Mouse (Mus musculus) testis, postnatal 14 days (tissue): ENCODE results near the gene Klrg2.
"Not testable (repeated sequence)": the region's sequence is repeated elsewhere in the genome, so short reads cannot be mapped to it uniquely, and the experiment has no call there.

Source experiments
- DNase-seq: peaks from one replicate; pipeline ENCODE4 v3.0.0; 2021; ENCODE audit warnings: low spot score

Klrg2 gene

DNA sequence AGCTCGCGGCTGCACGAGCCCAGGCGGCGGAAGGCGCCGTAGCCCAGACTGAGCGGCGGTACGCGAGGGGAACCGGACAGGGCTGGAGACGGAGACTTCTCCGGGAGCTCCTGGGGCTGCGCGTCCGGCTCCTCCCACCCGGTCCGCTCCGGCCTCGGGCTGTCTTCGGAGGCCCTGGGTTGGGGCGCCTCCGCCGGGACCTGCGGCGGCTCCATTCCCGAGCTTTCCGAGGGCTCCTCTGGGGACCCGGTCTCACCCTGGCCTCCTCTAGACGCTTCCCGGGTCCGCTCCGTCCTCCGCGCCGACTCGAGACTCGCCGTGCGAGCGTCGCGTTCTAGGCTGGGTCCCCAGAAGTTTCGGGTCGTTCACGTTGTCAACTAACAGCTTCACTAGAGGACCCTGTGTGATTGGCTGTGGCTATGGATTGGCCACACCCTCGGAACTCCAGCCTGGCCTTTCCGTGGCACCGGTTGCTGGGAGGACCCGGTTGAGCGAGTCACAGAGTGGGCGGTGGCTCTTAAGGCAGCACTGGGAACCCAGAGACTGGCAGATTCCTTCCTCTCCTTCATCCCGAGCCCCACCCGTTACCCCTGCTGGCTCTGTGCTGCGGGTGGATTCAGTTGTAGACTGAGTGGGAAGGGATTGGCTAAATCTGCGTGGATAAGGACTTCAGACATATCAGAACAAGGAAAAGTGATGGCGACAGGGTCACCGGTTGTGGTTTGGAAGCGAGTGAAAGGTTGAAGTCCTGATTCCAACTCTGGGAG is at the start of gene Klrg2:
Gene Klrg2, minus strand, starts transcription at position 391 of the 767 bp plus-strand sequence.
- peak; percentile 65 for DNase-seq

DNA sequence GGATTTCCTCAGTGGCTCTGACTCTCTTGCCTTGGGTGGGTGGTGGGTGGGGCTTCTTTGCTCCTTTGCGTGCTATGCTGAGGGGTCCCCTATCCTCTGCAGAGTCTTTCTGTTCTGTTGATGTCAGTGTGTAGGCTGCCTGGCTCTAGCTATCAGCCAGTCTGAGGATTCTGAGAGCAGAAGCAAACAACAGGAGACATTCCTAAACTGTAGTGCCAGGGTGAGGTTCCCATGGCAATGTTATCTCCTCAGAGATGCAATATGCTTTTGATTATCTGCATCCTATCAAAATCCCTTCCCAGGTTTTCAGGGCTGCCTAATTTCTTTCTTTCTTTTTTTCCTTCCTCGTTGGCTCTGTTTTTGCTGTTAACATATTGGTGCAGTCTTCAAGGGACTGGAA is 45.5 kb upstream of the Klrg2 start:
- no peak for DNase-seq

DNA sequence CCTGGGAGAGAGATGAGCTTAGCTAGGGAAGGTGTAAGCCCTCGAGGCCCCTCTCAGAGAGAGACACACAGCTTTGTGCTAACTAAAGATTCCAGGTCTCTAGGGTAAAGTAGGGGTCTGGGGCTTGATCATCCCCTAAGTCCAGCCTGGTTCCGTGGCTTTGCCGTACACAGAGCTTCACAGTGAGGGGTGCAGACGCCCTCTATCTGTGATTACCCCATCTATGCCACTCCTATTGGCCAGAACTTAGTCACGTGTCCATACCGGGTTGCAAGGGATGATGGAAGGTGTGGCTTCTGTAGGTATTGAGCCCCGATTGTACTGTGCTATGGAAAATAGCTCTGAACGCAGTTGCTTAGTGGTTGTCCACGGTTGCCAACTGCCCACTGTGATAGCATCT is 40.6 kb upstream of the Klrg2 start:
- no peak for DNase-seq

DNA sequence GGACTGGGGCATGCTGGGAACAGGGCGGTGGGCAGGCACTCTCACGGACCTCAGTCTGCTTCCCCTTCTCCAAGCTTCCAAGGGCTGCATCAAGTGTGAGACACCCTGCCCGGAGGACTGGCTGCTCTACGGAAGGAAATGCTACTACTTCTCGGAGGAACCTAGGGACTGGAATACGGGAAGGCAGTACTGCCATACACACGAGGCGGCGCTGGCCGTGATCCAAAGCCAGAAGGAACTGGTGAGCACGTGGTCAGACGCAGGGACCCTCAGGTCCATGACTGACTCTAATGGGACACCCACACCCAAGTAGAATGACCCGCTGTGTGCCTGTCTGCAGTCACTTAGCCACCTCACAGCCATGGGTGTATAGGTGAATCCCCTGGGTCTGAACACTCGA is 39.7 kb upstream of the Klrg2 start:
- DNase-seq, result no peak

DNA sequence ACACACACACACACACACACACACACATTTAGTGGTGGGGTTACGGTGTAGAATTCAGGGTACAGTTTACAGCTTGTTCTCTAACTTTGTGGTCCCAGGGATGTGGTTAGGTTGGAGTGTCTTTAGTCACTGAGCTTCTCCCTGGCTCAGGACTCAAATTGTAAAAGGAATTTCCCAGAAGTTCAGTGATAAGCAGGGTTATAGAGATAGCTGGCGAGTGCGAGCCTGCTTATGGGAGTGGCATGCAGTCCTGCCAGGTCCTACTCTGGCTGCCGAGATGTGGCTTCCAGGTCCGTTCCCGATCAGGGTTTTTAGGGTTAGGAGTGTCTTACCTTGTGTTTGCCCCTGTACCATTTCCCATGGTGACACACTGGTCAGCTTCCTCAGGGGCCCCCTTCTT is 39.2 kb upstream of the Klrg2 start:
- DNase-seq, result no peak

DNA sequence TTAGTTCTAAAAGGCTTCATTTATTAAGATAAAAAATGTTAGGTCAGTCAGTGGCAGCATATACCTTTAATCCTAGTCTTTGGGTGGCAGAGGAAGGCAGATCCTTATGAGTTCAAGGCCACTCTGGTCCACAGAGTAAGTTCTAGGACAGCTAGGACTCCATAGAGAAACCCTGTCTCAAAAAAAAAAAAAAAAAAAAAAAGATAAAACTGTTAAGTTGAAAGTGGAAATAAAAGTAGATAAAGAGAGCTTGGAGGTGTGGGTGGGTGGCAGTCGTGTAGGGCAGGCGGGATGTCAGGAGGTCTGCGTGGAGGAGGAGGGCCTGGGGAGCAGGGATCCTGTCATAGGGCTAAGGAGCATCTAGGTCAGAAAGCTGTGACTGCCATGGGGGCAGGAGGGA is 35.0 kb upstream of the Klrg2 start:
- no peak for DNase-seq

DNA sequence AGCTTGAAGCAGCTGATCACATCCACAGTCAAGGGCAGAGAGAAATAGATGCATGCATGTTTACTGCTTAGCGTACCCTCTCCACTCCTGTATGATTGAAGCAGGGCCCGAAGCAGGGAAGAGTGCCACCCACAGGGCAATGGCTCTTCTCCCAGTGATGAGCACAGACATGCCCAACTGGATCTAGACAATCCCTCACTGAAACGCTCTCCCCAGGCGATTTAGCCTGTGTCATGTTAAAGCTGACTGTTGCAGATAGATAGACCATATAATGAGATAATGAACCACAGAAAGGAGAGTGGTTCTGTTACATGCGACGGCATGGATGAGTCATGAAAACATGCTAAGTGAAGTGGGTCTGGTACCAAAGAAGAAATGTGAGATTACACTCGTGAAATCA is 34.2 kb upstream of the Klrg2 start:
- DNase-seq, result no peak

DNA sequence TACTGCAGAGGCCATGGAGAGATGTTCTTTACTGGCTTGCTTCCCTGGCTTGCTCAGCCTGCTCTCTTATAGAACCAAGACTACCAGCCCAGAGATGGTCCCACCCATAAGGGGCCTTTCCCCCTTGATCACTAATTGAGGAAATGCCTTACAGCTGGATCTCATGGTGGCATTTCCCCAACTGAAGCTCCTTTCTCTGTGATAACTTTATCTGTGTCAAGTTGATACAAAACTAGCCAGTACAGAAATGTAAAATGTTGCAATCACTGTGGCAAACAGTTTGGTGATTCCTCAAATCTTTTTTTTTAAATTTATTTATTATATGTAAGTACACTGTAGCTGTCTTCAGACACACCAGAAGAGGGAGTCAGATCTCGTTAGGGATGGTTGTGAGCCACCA is 33.4 kb upstream of the Klrg2 start:
- not testable (repeated sequence) for DNase-seq

DNA sequence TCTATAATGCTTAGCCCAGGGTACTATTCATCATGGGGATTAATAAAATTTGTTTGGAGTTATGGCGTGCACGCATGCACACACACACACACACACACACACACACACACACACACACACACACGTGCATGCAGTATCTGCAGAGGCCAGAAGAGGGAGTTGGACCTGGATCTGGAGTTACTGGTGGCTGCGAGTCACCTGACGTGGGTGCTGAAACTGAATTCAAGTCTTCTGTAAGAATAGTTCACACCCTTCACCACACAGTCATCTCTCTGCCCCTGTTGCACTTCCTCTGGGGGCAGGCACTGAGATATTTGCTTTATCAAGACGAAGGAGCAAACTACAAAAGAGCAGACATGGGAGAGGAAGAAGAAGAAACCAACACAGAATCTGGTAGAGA is 32.5 kb upstream of the Klrg2 start:
- DNase-seq, result no peak

DNA sequence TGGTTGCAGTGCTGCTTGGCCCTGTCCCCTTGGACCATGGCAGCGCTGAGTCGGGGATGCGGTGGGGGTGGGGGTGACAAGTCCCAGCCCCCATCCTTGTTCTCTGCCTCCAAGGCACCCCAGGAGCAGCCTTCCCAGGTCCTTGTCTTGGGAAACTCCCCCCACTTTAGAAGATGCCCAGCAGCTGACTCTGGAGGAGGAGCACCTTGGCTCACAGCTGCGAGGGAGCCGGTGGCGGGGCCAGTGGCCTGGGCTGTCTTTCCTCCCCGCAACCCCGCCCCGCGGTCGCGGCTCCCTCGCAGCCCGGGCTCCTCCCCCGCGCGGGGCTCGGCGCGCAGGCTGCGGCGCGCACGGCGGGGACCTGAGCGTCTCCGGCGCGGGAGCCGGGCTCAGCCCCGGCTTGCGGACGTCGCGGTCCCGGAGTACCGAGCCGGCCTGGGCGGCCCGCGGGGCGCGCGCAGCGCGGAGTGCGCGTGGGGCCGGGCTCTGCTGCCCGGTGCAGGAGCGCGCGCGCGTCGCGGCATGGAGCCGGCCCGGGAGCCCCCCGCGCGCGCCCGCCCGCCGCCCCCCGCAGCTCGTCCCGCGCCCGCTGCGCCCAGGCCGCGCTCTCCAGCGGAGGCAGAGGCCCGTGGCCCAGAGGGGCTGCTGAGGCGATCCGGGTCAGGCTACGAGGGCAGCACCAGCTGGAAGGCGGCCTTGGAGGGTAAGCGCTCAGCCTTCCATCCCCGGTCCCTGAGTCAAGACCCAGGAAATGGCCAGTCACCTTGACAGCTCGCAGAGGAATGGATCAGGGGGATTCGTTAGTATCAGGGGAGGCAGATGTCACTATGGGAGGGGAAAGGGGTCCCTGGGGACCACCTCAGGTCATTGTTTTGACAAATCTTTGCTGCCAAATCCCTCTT is 25.9 kb upstream of the Klrg2 start, which contains the start of gene Clec2l:
Gene Clec2l, plus strand, starts transcription at position 356 of the 902 bp plus-strand sequence.
- no peak for DNase-seq

DNA sequence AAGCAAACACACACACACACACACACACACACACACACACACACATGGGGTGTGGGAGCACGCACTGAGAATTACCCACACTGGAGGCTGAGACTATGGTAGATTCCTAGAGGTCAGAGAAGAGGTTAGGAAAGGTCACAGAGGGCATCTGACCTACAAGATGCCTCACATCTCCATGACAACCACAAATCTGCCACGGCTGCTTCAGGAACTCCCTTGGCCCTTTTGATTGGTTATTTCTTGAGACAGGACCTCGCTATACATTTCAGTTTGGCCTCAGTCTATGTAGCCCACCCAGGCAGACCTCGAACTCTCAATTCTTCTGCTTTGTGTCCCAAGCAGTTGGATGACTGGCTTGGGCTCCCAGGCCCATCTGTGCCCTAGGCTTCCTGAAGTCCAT is 24.6 kb upstream of the Klrg2 start:
- no peak for DNase-seq

DNA sequence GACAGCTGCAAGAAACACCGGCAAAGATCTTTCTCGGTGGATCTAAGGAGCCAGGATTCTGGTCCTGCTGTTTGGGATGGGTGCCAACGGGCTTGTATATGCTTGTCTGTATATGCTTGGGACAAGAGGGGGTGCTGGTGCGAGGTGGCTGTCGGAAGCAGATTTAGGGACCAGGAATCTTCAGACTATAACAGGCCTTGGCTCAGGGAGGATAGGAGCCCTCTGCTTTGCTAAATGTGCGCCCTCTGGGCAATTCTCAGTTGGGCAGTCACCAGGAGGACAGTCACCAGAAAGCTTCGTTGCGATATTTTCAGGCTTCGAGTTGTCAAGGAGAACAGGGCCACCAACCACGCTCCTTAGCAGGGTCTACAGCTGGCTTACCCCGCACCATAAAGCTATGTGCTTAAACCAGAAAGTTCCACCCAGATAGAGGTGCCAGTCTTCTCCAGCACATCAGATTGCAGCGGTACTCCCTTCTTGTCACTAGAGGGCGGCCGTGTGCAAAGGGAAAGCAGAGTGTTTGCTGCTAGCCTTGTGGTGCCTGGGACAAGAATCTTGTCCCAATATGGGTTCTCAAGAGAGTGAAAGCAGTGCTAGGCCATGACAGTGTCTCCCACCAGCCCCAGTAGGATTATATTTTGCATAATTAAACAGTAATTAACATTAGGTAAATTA is 13.4 kb upstream of the Klrg2 start:
- peak; percentile 55 for DNase-seq

DNA sequence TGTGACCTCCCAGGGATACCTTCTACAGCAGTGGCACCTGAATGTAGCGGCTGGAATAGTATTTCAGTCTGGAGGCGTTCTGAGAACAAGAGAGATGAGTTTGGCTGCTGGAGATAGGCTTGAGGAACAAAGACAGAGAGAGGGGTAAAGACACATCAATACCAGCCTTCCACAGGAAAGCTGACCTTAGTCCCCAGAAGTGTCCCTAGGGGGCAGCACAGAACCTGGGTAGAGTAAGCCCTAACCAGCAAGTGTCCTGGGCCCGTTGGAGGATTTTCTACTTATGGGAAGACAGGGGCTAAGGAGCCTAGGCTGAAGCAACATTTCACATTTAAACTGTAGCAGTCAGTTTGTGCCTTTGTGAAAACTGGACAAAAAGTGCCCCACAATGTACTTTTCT is 12.5 kb upstream of the Klrg2 start:
- no peak for DNase-seq

DNA sequence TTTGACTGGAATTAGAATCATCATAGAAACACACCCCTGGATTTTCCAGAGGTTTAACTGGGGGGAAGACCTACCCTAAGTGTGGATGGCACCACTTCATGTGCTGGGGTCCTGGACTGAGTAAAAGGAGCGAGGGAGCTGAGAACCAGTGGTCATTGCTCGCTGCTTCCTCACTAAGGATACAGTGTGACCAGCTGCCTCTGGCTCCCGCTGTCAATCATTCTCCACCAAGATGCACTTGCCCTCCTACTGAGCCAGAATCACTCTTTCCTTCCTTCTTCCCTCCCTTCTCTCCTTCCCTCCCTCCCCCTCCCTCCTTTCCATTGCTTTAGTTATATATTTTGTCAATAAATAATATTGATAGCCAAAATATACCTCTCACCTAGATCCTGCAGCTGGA is 6.0 kb upstream of the Klrg2 start:
- DNase-seq, result no peak

DNA sequence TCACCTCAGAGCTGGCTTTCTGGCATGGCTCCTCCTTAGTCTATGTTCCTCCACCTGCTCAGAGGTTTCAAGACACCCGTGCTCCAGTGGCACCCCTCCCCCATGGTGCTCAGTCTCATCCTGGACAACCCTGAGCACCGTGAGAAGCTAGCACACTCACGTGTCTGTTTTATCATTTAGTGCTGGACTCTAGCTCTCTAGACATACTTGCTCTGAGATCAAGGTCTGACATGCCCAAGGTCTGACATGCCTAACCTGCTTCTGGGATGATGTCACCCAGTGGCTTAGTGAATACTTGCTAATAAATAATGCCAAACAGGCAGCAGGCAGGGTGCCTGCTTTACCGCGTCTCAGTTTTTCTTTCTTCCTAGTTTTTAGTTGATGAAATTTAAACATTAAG is 5.6 kb upstream of the Klrg2 start:
- no peak for DNase-seq

DNA sequence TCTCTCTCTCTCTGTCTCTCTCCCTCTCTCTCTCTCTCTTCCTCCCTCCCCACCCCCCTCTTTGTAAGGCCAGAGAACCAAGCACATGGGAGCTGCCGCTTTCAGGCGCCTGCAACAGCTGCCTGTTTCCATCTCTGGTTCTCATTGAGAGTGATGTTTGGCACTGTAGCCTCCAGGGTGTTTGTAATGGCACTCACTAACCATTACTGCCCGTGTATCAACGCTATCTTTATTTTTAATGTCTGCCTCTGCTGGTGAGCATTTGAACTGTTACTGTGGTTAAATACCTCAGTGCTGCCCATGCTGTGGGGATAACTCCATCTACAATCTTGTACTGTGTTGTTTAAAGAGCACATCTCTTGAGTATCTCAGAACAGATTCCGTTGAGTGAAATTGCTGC is 4.6 kb upstream of the Klrg2 start:
- no peak for DNase-seq

DNA sequence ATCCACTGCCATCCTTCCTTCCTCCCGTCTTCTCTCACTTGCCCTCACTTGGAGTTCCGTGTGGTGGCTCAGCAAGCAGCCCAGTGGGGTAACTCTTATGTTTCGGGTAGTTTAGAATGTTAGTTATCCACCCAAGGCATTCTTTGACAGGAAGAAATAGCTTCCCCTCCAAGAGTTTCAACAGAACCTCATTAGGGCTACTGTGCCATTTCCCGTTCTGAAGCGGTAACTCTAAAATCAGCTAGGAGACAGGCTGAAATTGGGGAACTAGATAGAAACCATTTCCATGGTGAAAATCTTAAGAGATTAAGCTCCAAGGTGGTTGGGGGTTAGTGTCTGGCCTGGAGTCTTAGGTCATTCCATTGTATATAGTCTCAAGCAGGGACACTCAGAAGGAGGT is 4.2 kb upstream of the Klrg2 start:
- DNase-seq, result no peak

DNA sequence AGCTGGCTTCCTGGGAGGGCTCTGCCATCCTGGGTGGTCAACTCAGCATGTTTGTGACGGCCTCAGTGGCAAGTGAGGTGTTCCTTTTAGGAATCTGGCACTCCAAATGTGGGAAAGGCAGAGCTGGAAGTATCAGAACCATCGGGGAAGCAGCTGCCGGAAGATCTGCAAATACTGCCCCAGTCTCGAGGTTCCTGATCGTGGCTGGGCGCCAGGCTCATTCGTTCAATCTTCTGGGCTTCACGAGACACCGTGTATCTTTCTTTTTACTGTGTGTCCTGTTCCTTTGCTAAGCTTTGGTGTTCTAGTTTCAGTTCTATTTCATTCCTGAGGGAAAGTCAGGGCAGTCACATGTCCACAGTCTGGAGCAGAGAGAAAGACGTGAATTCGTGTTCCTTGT is 3.4 kb upstream of the Klrg2 start:
- DNase-seq, result no peak

DNA sequence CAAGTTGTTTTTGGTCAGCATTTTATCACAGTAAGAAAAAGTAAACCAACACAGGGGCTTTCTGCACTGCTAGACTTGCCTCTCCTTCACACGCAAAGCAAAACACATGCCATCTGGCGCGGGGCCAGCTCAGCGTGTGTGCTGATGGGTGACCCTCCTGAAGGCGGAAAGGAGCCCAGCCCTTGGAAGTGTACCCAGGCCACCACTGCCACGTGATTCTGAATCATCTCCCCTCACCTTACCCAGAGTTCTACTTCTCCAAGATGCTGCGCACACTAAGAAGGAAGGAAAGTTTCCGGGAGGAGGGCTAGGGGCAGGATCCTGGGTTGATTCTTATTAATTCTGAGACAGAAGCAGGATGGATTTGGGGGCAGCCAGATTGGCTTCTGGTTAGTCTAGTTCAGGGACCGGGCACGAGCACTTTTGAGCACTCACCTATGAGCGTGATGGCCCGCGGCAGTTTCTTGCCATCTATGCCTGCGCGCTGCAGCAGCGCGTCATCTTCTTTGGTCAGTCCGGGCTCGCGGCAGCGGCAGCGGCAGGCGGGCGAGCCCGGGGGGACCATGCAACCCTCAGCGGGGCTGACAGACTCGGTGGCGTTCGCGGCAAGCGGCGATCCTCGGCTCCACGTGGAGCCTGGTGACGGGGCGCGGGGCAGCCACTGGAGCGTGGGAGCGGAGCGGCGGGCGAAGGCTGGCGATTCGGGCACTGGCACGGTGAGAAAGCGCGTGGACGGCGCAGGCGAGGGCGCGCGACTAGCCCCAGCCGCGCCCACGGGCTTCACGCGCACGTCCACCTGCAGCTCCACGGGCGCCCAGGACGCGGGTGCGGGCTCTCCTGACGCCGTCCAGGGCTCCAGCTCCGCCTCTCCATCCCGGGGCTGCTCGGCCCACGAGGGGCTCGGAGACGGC is 846 bp downstream of the Klrg2 start:
- peak; percentile 34 for DNase-seq

DNA sequence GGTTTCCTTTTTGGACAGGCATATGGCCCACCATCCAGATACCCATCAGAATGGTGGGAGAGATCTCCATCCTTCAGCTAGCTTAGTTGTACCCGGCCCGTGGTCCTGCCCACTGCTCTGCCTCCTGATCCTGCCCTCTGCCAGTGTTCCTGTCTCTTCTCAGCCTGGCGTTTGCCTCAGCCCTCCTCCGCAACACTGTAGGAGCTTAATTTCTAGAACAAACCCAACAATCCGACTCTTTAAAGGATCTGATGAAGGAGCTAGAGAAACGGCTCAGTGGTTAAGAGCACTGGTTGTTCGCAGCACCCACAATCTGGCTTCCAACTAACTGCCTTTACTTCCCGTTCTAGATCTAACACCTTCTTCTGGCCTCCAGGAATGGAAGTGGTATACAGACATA is 2.6 kb downstream of the Klrg2 start:
- no peak for DNase-seq

DNA sequence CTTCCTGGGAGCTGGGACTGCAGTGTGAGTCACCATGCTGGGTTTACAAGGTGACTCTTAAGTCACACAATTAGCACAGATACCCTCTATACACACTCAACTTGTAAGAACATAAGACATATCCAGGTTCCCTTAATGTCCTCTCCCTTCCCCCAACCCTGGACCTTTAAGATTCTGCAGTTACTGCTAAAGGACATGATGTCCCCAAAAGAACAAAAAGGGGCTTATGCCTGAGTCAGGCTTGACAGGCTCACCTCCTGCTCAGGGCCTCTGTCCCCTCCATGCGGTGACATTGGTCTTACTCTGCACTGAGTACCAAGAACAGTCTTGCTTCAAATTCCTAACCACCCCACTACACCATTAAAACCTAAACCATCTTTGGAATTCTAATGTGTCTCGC is 4.2 kb downstream of the Klrg2 start:
- no peak for DNase-seq

DNA sequence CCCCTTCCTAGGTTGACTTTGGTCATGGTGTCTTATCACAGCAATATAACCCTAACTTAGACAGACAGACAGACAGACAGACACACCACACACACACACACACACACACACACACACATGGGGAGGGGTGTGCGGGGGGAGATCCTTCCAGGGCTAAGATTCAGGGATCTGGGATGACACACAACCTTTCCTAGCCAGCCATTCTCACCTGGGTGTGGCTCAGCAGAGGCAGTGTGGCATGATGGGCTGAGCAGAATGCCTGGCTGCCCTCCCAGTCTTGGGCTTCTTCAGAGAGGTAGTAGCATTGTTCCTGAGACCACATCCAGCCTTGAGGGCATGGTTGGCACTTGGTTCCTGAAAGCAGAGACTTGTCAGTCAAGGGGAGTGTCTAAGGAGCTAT is 7.5 kb downstream of the Klrg2 start:
- DNase-seq, result no peak
